Mouse (Mus musculus) spleen, adult 18-20 months (tissue): Measurements from ENCODE around the gene Serpini1.
"Not testable (repeated sequence)": the region's sequence is repeated elsewhere in the genome, so short reads cannot be mapped to it uniquely, and the experiment has no call there.

ENCODE experiments used
- DNase-seq, 2 experiments: peaks; one replicate each; pipeline ENCODE4 v3.0.0; 2022; ENCODE audit warnings: mixed read lengths in 2 of 2

The Serpini1 gene

GRCm38 (mm10) chr3:75639546-75639945 is 82.2 kb downstream of the Serpini1 start:
- no peak for DNase-seq

GRCm38 (mm10) chr3:75647542-75647941 is 90.2 kb downstream of the Serpini1 start:
- DNase-seq: no peak

GRCm38 (mm10) chr3:75648226-75648625 is 90.9 kb downstream of the Serpini1 start:
- no peak for DNase-seq

- not testable (repeated sequence) for DNase-seq
Measured at GRCm38 (mm10) chr3:75650416-75651154, 93.2 kb downstream of the Serpini1 start.

GRCm38 (mm10) chr3:75651603-75652115 is 94.3 kb downstream of the Serpini1 start:
- no peak for DNase-seq

GRCm38 (mm10) chr3:75653901-75654300 is 96.6 kb downstream of the Serpini1 start:
- not testable (repeated sequence) for DNase-seq

GRCm38 (mm10) chr3:75655578-75656344 is 98.4 kb downstream of the Serpini1 start:
- DNase-seq: no peak

- no peak for DNase-seq
Measured at GRCm38 (mm10) chr3:75666962-75667361, 109.6 kb downstream of the Serpini1 start.

GRCm38 (mm10) chr3:75670425-75670824 is 113.1 kb downstream of the Serpini1 start:
- DNase-seq: no peak

- no peak for DNase-seq
Measured at GRCm38 (mm10) chr3:75682881-75683280, 125.5 kb downstream of the Serpini1 start.

- no peak for DNase-seq
Measured at GRCm38 (mm10) chr3:75686775-75687174, 129.4 kb downstream of the Serpini1 start.

GRCm38 (mm10) chr3:75687187-75687825 is 130.0 kb downstream of the Serpini1 start:
- DNase-seq: no peak

- no peak for DNase-seq
Measured at GRCm38 (mm10) chr3:75690321-75690720, 133.0 kb downstream of the Serpini1 start.

GRCm38 (mm10) chr3:75692088-75692487 is 134.7 kb downstream of the Serpini1 start:
- DNase-seq: no peak
